Mouse (Mus musculus): ENCODE data around the gene Arhgef18.

GRCm38 (mm10) chr8:3375748-3376147 lies 17.1 kb upstream of the Arhgef18 start:
- TF ChIP-seq CTCF (IDR thresholded peaks at IDR 0.05; ENCODE audit: low read depth, low read length) (peak; percentile 78), POLR2A (IDR thresholded peaks at IDR 0.05; ENCODE audit: insufficient read depth, low read length) (no peak)
